Mouse (Mus musculus) heart, embryonic 11.5 days (tissue): Measurements from ENCODE around the gene Tcf12. TPM values are rescaled to one million over a fixed set of nuclear protein-coding genes. Genes with fewer than 3 reads are reported as not detected.

Experiments
- ATAC-seq: fragments of 200-750 bp; cut with Nextera tagmentation; replicated peaks from 2 replicates; pipeline ENCODE4 v1.8.0; 2017; ENCODE audit warnings: moderate library complexity; ENCODE audit not compliant: insufficient number of reproducible peaks, low FRiP score, low TSS enrichment
- H3K27ac ChIP-seq: fragments of 300-500 bp; sonication (generic); 2 replicates; pipeline ENCODE4 v1.5.1; 2014; ENCODE audit warnings: mild to moderate bottlenecking, low read depth, low read length
- H3K27me3 ChIP-seq: fragments of 300-500 bp; sonication (generic); 2 replicates; pipeline ENCODE4 v1.6.1; 2014; ENCODE audit warnings: mild to moderate bottlenecking, low read length, mixed read lengths; ENCODE audit not compliant: control insufficient read depth, insufficient read depth
- H3K36me3 ChIP-seq: fragments of 300-500 bp; sonication (generic); 2 replicates; pipeline ENCODE4 v1.6.1; 2014; ENCODE audit warnings: mild to moderate bottlenecking, low read length, moderate library complexity, mixed read lengths; ENCODE audit not compliant: control insufficient read depth, insufficient read depth
- H3K4me1 ChIP-seq: fragments of 300-500 bp; sonication (generic); 2 replicates; pipeline ENCODE4 v1.6.1; 2014; ENCODE audit warnings: low read length; ENCODE audit not compliant: control insufficient read depth, insufficient read depth
- H3K4me2 ChIP-seq: fragments of 300-500 bp; sonication (generic); 2 replicates; pipeline ENCODE4 v1.6.1; 2014; ENCODE audit warnings: mild to moderate bottlenecking, moderate library complexity
- H3K4me3 ChIP-seq: fragments of 300-500 bp; sonication (generic); 2 replicates; pipeline ENCODE4 v1.5.1; 2014; ENCODE audit warnings: low read depth, low read length
- H3K9ac ChIP-seq: fragments of 300-500 bp; sonication (generic); 2 replicates; pipeline ENCODE4 v1.6.1; 2014; ENCODE audit warnings: mild to moderate bottlenecking, low read depth, low read length, moderate library complexity
- H3K9me3 ChIP-seq: fragments of 300-500 bp; sonication (generic); replicated peaks from 2 replicates; pipeline ENCODE4 v1.6.1; 2016; ENCODE audit warnings: low read length; ENCODE audit not compliant: control insufficient read depth
- WGBS: fragments of 180-500 bp; shearing (Covaris S2); extraction: QIAGEN DNeasy Blood & Tissue Kit; methylation state at CpG from one replicate; pipeline ENCODE4 v1.1.7; 2014; ENCODE audit not compliant: insufficient replicate concordance; 5-methylcytosine and 5-hydroxymethylcytosine counted together
- polyA plus RNA-seq: library from polyadenylated mRNA; unstranded; fragments of >200 nt; fragmentation: Nextera tagmentation; extraction: Ambion mirVana; gene quantifications from 2 replicates; pipeline ENCODE4 v1.2.1, GENCODE M21; 2014

Tcf12 gene
- polyA plus RNA-seq, 1 experiment from 2014 or later = 51.8 TPM

DNA sequence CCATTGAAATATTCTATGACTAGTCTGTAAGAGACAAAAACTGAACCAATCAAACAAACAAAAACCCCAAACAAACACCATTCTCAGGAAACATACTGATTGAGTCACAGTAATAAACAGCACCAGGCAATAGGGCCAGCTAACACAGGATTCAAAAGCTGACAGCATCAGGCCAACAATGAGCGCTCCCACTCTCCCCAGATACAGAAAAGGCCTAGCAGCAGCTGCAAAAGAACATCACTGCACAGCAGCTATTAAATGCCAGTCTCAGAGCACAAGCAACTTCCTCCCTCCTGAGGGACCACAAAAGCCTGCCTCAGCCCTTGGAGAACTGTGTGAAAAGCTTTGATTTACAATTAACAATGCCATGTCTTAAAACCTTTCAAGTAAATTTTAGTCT lies 214.3 kb downstream of the Tcf12 start:
- 54% methylated on average over 1 of the region's 1 CpGs for WGBS
- H3K36me3 ChIP-seq = no peaks in the 10 kb centered on the region
- ATAC-seq = no peak
- no peaks in the 10 kb centered on the region for H3K27me3 ChIP-seq
- H3K9ac ChIP-seq = no peak overlapping the region
- peaks cover 8% of the 10 kb centered on the region for H3K4me1 ChIP-seq
- 0 out of 2 replicates have a peak overlapping the region, but pooled peaks have one; percentile 32 for H3K27ac ChIP-seq
- no peak overlapping the region for H3K4me3 ChIP-seq
- no peaks in the 10 kb centered on the region for H3K9me3 ChIP-seq
- H3K4me2 ChIP-seq = no peak overlapping the region

DNA sequence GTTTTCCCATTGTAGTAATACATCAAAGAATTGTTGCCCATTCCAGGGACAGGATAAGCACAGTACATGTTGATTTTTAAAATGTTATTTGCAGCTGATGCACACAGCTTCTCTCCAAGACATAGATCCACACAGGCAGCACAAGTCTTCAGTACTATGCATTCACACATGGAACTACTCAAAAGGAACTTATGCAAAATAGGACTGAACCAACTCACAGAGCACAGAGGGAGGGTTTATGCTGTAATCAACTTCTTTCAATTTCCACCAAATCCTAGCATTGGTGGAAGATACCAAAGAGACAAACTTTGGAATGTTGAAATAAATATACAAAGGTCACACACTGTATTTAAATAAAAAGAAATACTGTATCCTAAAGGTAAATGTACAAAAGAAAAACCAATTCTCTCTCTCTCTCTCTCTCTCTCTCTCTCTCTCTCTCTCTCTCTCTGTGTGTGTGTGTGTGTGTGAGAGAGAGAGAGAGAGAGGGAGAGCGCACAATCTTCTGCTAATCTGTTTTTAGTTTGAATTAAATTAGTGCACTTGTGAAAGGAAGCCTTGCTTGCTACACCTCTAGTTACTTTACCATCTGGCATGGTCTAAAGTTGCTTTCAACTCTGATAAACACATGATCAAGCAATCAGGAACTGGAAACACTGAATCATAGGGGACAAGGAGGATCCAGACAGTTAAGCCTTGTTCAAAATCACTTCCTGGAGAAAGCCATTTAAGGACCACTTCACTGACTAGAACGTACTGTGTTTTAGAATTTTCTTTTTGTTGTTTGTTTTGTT lies 215.5 kb downstream of the Tcf12 start:
- Histone ChIP-seq H3K27ac (peak overlapping the region; percentile 46; the same call in 1 of the 2 replicates), H3K27me3 (no peaks in the 10 kb centered on the region), H3K9me3 (no peaks in the 10 kb centered on the region), H3K4me2 (peak overlapping the region; percentile 11; the same call in 1 of the 2 replicates), H3K36me3 (no peaks in the 10 kb centered on the region), H3K4me1 (peaks cover 8% of the 10 kb centered on the region), H3K4me3 (no peak overlapping the region), H3K9ac (no peak overlapping the region)
- ATAC-seq = no peak
- WGBS = 53% methylated on average over 2 of the region's 2 CpGs

DNA sequence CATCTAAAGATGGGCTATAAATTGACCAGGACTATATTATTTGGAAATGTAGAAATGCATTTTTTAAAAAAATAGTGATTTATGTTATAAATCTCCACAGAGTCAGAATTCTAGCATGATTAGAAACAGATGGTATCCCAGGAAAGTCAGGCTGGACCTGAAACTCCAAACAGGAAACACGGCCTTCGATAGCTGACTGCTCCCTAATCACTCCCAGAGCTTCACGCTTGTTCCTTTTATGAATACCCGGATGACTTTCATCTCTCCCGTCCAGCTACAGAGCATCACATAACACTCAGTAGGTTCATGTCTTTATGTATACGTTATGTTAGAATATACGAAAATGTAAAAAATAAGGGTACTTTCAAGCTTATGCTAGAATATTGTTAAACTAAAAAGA lies 216.4 kb downstream of the Tcf12 start:
- Histone ChIP-seq H3K27ac (no peak overlapping the region), H3K9ac (no peak overlapping the region), H3K4me3 (no peak overlapping the region; the same call in 1 of the 2 replicates), H3K9me3 (no peaks in the 10 kb centered on the region), H3K27me3 (no peaks in the 10 kb centered on the region), H3K36me3 (no peaks in the 10 kb centered on the region), H3K4me2 (no peak overlapping the region), H3K4me1 (peaks cover 8% of the 10 kb centered on the region)
- no peak for ATAC-seq
- 50% methylated on average over 7 of the region's 7 CpGs for WGBS

DNA sequence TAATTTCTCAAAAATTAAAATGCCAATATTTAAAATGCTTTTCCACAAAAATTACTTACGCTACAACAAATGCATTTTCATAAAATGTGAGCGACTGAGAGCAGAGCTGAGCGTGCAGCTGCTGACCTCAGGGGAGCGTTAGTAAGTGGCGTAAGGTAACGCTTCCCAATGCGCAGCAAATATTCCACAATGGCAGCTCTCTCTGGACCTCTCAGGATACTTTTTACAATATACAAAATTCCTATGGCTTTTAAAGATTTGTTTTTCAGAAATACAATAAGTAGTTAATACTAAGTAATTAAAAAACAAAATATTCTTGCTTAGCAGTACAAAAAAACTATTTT lies 216.8 kb downstream of the Tcf12 start:
- Histone ChIP-seq H3K27ac (no peak overlapping the region), H3K4me1 (peaks cover 8% of the 10 kb centered on the region), H3K9ac (no peak overlapping the region; the same call in 1 of the 2 replicates), H3K27me3 (no peaks in the 10 kb centered on the region), H3K4me3 (peak overlapping the region; percentile 8; the same call in 1 of the 2 replicates), H3K4me2 (no peak overlapping the region), H3K36me3 (no peaks in the 10 kb centered on the region), H3K9me3 (no peaks in the 10 kb centered on the region)
- 82% methylated on average over 7 of the region's 7 CpGs for WGBS
- ATAC-seq = no peak

- H3K4me2 ChIP-seq = peak overlapping the region; percentile 12
- H3K4me3 ChIP-seq = peak overlapping the region; percentile 8
- no peaks in the 10 kb centered on the region for H3K9me3 ChIP-seq
- no peak for ATAC-seq
- WGBS = 72% methylated on average over 11 of the region's 11 CpGs
- no peaks in the 10 kb centered on the region for H3K36me3 ChIP-seq
- no peaks in the 10 kb centered on the region for H3K27me3 ChIP-seq
- peaks cover 8% of the 10 kb centered on the region for H3K4me1 ChIP-seq
- H3K9ac ChIP-seq = peak overlapping the region; percentile 29; the same call in 1 of the 2 replicates
- H3K27ac ChIP-seq = no peak overlapping the region; the same call in 1 of the 2 replicates
These were observed 217.3 kb downstream of the Tcf12 start for GRCm38 (mm10) chr9:71894246-71894942.

GRCm38 (mm10) chr9:71888450-71888849 lies 223.2 kb downstream of the Tcf12 start:
- Histone ChIP-seq H3K27ac (no peak overlapping the region), H3K4me1 (no peaks in the 10 kb centered on the region), H3K9me3 (no peaks in the 10 kb centered on the region), H3K36me3 (no peaks in the 10 kb centered on the region), H3K9ac (no peak overlapping the region), H3K4me2 (no peak overlapping the region), H3K4me3 (no peak overlapping the region), H3K27me3 (no peaks in the 10 kb centered on the region)
- 42% methylated on average over 5 of the region's 5 CpGs for WGBS
- ATAC-seq = no peak

DNA sequence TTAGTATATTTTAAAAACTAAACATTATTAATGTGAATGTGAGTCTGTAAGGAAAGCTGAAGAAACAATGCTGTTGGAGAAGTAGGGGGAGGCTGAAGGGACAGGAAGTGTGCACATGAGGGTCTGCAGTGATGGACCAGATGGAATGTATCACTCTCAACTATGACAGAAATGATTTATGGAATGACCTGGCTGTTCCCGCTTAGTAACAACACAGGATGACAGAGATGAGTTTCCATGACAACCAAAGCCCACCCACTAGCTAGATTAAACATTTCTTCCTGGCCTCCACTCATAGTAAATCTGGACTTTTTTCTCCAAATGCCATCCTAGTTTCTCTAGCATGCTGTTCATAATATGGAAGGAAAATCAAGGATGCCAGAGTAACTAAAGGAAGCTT lies 231.0 kb downstream of the Tcf12 start:
- Histone ChIP-seq H3K4me2 (no peak overlapping the region), H3K9me3 (no peaks in the 10 kb centered on the region), H3K27me3 (no peaks in the 10 kb centered on the region), H3K9ac (no peak overlapping the region), H3K4me3 (no peak overlapping the region), H3K36me3 (peaks cover 5% of the 10 kb centered on the region), H3K4me1 (peaks cover 4% of the 10 kb centered on the region; the same call in 1 of the 2 replicates), H3K27ac (no peak overlapping the region)
- 47% methylated on average over 1 of the region's 1 CpGs for WGBS
- ATAC-seq = no peak

GRCm38 (mm10) chr9:71879972-71880371 lies 231.7 kb downstream of the Tcf12 start:
- no peak for ATAC-seq
- WGBS = 56% methylated on average over 5 of the region's 5 CpGs
- H3K27me3 ChIP-seq = no peaks in the 10 kb centered on the region
- H3K27ac ChIP-seq = peak overlapping the region; percentile 50
- H3K4me3 ChIP-seq = no peak overlapping the region
- no peak overlapping the region for H3K9ac ChIP-seq
- H3K9me3 ChIP-seq = no peaks in the 10 kb centered on the region
- peaks cover 5% of the 10 kb centered on the region for H3K36me3 ChIP-seq
- peaks cover 4% of the 10 kb centered on the region; the same call in 1 of the 2 replicates for H3K4me1 ChIP-seq
- H3K4me2 ChIP-seq = no peak overlapping the region
